Mouse (Mus musculus) midbrain, embryonic 15.5 days (tissue): Measurements from ENCODE around the gene Glmp. TPM values are rescaled to one million over a fixed set of nuclear protein-coding genes. Genes with fewer than 3 reads are reported as not detected.
"Not testable (repeated sequence)": the region's sequence is repeated elsewhere in the genome, so short reads cannot be mapped to it uniquely, and the experiment has no call there.

ENCODE experiments used
- ATAC-seq: fragments of 200-750 bp; cut with Nextera tagmentation; replicated peaks from 2 replicates; pipeline ENCODE4 v1.8.0; 2017; ENCODE audit warnings: moderate TSS enrichment
- H3K27ac ChIP-seq: fragments of 300-500 bp; sonication (generic); 2 replicates; pipeline ENCODE4 v1.5.1; 2015; ENCODE audit warnings: mild to moderate bottlenecking, inconsistent platforms
- H3K27me3 ChIP-seq: fragments of 300-500 bp; sonication (generic); replicated peaks from 2 replicates; pipeline ENCODE4 v1.6.1; 2015; ENCODE audit warnings: inconsistent platforms
- H3K36me3 ChIP-seq: fragments of 300-500 bp; sonication (generic); replicated peaks from 2 replicates; pipeline ENCODE4 v1.6.1; 2015; ENCODE audit warnings: inconsistent platforms
- H3K4me1 ChIP-seq: fragments of 300-500 bp; sonication (generic); 2 replicates; pipeline ENCODE4 v1.6.1; 2015; ENCODE audit warnings: inconsistent platforms
- H3K4me2 ChIP-seq: fragments of 300-500 bp; sonication (generic); 2 replicates; pipeline ENCODE4 v1.6.1; 2015; ENCODE audit warnings: inconsistent platforms, mild to moderate bottlenecking, moderate library complexity
- H3K4me3 ChIP-seq: fragments of 300-500 bp; sonication (generic); 2 replicates; pipeline ENCODE4 v1.5.1; 2015; ENCODE audit warnings: mild to moderate bottlenecking, inconsistent platforms
- H3K9ac ChIP-seq: fragments of 300-500 bp; sonication (generic); 2 replicates; pipeline ENCODE4 v1.6.1; 2015; ENCODE audit warnings: mild to moderate bottlenecking, inconsistent platforms
- H3K9me3 ChIP-seq: fragments of 300-500 bp; sonication (generic); 2 replicates; pipeline ENCODE4 v1.6.1; 2016; ENCODE audit warnings: inconsistent platforms
- WGBS: fragments of 180-500 bp; shearing (Covaris S2); methylation state at CpG from one replicate; pipeline ENCODE4 v1.1.7; 2015; ENCODE audit warnings: mixed read lengths; 5-methylcytosine and 5-hydroxymethylcytosine counted together
- polyA plus RNA-seq: library from polyadenylated mRNA; unstranded; fragments of >200 nt; fragmentation: Nextera tagmentation; extraction: Ambion mirVana; gene quantifications from 2 replicates; pipeline ENCODE4 v1.2.1, GENCODE M21; 2015

Glmp gene
- 106 and 107 TPM in 2 replicates for polyA plus RNA-seq

GRCm38 (mm10) chr3:88324951-88325405 lies at the start of gene Glmp:
Gene Glmp (plus strand): TSS chr3:88325023.
- H3K4me2 ChIP-seq = peak within 1 kb of the TSS; percentile 76
- no peaks in the 10 kb centered on the region for H3K9me3 ChIP-seq
- peak within 1 kb of the TSS; percentile 73 for H3K9ac ChIP-seq
- no peak within 1 kb of the TSS for H3K27ac ChIP-seq
- H3K27me3 ChIP-seq = no peaks in the 10 kb centered on the region
- peak; percentile 84 for ATAC-seq
- H3K4me1 ChIP-seq = peaks cover 14% of the 10 kb centered on the region
- WGBS = 1% methylated on average over 10 of the region's 10 CpGs
- H3K4me3 ChIP-seq = peak within 1 kb of the TSS; percentile 70
- peaks cover 34% of the 10 kb centered on the region for H3K36me3 ChIP-seq

GRCm38 (mm10) chr3:88276121-88276520 lies 48.7 kb upstream of the Glmp start:
- Histone ChIP-seq H3K36me3 (no peaks in the 10 kb centered on the region), H3K9me3 (no peaks in the 10 kb centered on the region), H3K9ac (no peak overlapping the region), H3K4me2 (no peak overlapping the region), H3K27me3 (no peaks in the 10 kb centered on the region), H3K27ac (no peak overlapping the region), H3K4me1 (no peaks in the 10 kb centered on the region), H3K4me3 (no peak overlapping the region)
- no peak for ATAC-seq
- 85% methylated on average over 2 of the region's 2 CpGs for WGBS

- Histone ChIP-seq H3K27me3 (no peaks in the 10 kb centered on the region), H3K9ac (no peak overlapping the region), H3K4me3 (no peak overlapping the region), H3K27ac (no peak overlapping the region), H3K36me3 (no peaks in the 10 kb centered on the region), H3K9me3 (no peaks in the 10 kb centered on the region), H3K4me1 (no peaks in the 10 kb centered on the region), H3K4me2 (no peak overlapping the region)
- no peak for ATAC-seq
- WGBS = 57% methylated on average over 7 of the region's 7 CpGs
Observed at GRCm38 (mm10) chr3:88276529-88277143, 48.2 kb upstream of the Glmp start.

- WGBS = 90% methylated on average over 2 of the region's 2 CpGs
- H3K4me1 ChIP-seq = no peaks in the 10 kb centered on the region
- ATAC-seq = no peak
Observed at GRCm38 (mm10) chr3:88280035-88280434, 44.8 kb upstream of the Glmp start.

GRCm38 (mm10) chr3:88281141-88281916 lies 43.5 kb upstream of the Glmp start:
- H3K27ac ChIP-seq, H3K4me3 ChIP-seq, H3K4me1 ChIP-seq, ATAC-seq, H3K4me2 ChIP-seq, H3K9ac ChIP-seq, H3K9me3 ChIP-seq, H3K27me3 ChIP-seq, H3K36me3 ChIP-seq: not testable (repeated sequence)
- 52% methylated on average over 11 of the region's 11 CpGs for WGBS

More at GRCm38 (mm10) chr3:88280035-88280434, 44.8 kb upstream of the Glmp start:
- Histone ChIP-seq H3K9me3 (no peaks in the 10 kb centered on the region), H3K27ac (no peak overlapping the region), H3K4me3 (no peak overlapping the region), H3K36me3 (no peaks in the 10 kb centered on the region), H3K9ac (no peak overlapping the region), H3K4me2 (no peak overlapping the region), H3K27me3 (no peaks in the 10 kb centered on the region)

GRCm38 (mm10) chr3:88284815-88285564 lies 39.8 kb upstream of the Glmp start:
- not testable (repeated sequence) for H3K27me3 ChIP-seq, H3K4me1 ChIP-seq, H3K4me3 ChIP-seq, H3K27ac ChIP-seq, H3K9me3 ChIP-seq, H3K9ac ChIP-seq, H3K4me2 ChIP-seq, H3K36me3 ChIP-seq, ATAC-seq
- 98% methylated on average over 14 of the region's 14 CpGs for WGBS

GRCm38 (mm10) chr3:88285565-88285895 lies 39.3 kb upstream of the Glmp start:
- not testable (repeated sequence) for H3K27ac ChIP-seq, H3K4me1 ChIP-seq, H3K36me3 ChIP-seq, H3K9ac ChIP-seq, H3K9me3 ChIP-seq, ATAC-seq, H3K27me3 ChIP-seq, H3K4me2 ChIP-seq, H3K4me3 ChIP-seq
- WGBS = 92% methylated on average over 2 of the region's 2 CpGs

- Histone ChIP-seq H3K4me2 (no peak within 1 kb of the TSS), H3K9ac (no peak within 1 kb of the TSS), H3K36me3 (no peaks in the 10 kb centered on the region), H3K9me3 (no peaks in the 10 kb centered on the region), H3K4me3 (no peak within 1 kb of the TSS), H3K27ac (no peak within 1 kb of the TSS), H3K4me1 (no peaks in the 10 kb centered on the region), H3K27me3 (no peaks in the 10 kb centered on the region)
- ATAC-seq = no peak
- 97% methylated on average over 4 of the region's 4 CpGs for WGBS
Observed at GRCm38 (mm10) chr3:88287110-88287509, 37.7 kb upstream of the Glmp start, which contains the start of gene Gm38392. Gene Gm38392 (minus strand): TSS chr3:88287210.

GRCm38 (mm10) chr3:88288133-88288713 lies 36.6 kb upstream of the Glmp start:
- not testable (repeated sequence) for H3K36me3 ChIP-seq, H3K4me2 ChIP-seq, H3K9me3 ChIP-seq, H3K9ac ChIP-seq, H3K27ac ChIP-seq, H3K27me3 ChIP-seq, ATAC-seq, H3K4me1 ChIP-seq, H3K4me3 ChIP-seq
- 78% methylated on average over 10 of the region's 10 CpGs for WGBS

- ATAC-seq = no peak
- H3K27me3 ChIP-seq = no peaks in the 10 kb centered on the region
- no peak overlapping the region for H3K27ac ChIP-seq
- no peak overlapping the region for H3K4me2 ChIP-seq
- H3K9me3 ChIP-seq = no peaks in the 10 kb centered on the region
- WGBS = 37% methylated on average over 4 of the region's 4 CpGs
- no peaks in the 10 kb centered on the region for H3K36me3 ChIP-seq
- no peak overlapping the region for H3K4me3 ChIP-seq
- peaks cover 7% of the 10 kb centered on the region for H3K4me1 ChIP-seq
- H3K9ac ChIP-seq = no peak overlapping the region
Observed at GRCm38 (mm10) chr3:88291970-88292369, 32.9 kb upstream of the Glmp start.

GRCm38 (mm10) chr3:88295272-88295671 lies 29.6 kb upstream of the Glmp start:
- H3K4me2 ChIP-seq, H3K36me3 ChIP-seq, ATAC-seq, H3K27ac ChIP-seq, H3K9ac ChIP-seq, H3K27me3 ChIP-seq, H3K9me3 ChIP-seq: not testable (repeated sequence)
- 86% methylated on average over 1 of the region's 1 CpGs for WGBS
- Histone ChIP-seq H3K4me1 (peaks cover 21% of the 10 kb centered on the region), H3K4me3 (peak overlapping the region; percentile 73; the same call in 1 of the 2 replicates)

- Histone ChIP-seq H3K4me3 (peak overlapping the region; percentile 73), H3K9me3 (no peaks in the 10 kb centered on the region), H3K36me3 (peaks cover 17% of the 10 kb centered on the region), H3K4me1 (peaks cover 21% of the 10 kb centered on the region), H3K27me3 (no peaks in the 10 kb centered on the region), H3K27ac (peak overlapping the region; percentile 86), H3K9ac (peak overlapping the region; percentile 36), H3K4me2 (peak overlapping the region; percentile 62)
- WGBS = 1% methylated on average over 12 of the region's 12 CpGs
- ATAC-seq = peak; percentile 55
Observed at GRCm38 (mm10) chr3:88296110-88296560, 28.7 kb upstream of the Glmp start.
